Mouse (Mus musculus) limb, embryonic 12.5 days (tissue): ENCODE measurements around the gene Sft2d2. TPM values are rescaled to one million over a fixed set of nuclear protein-coding genes. Genes with fewer than 3 reads are reported as not detected.

Source experiments
- ATAC-seq: fragments of 200-750 bp; cut with Nextera tagmentation; 2 replicates; pipeline ENCODE4 v1.8.0; 2017; ENCODE audit warnings: low read depth, moderate TSS enrichment; ENCODE audit not compliant: insufficient number of reproducible peaks, insufficient read depth, low FRiP score, low TSS enrichment
- H3K27ac ChIP-seq: fragments of 300-500 bp; sonication (generic); 2 replicates; pipeline ENCODE4 v1.5.1; 2016; ENCODE audit warnings: mild to moderate bottlenecking, moderate library complexity
- H3K27me3 ChIP-seq: fragments of 300-500 bp; sonication (generic); 2 replicates; pipeline ENCODE4 v1.6.1; 2016; ENCODE audit warnings: mild to moderate bottlenecking, moderate library complexity
- H3K36me3 ChIP-seq: fragments of 300-500 bp; sonication (generic); 2 replicates; pipeline ENCODE4 v1.6.1; 2016; ENCODE audit warnings: mild to moderate bottlenecking, moderate library complexity
- H3K4me1 ChIP-seq: fragments of 300-500 bp; sonication (generic); replicated peaks from 2 replicates; pipeline ENCODE4 v1.6.1; 2016
- H3K4me2 ChIP-seq: fragments of 300-500 bp; sonication (generic); 2 replicates; pipeline ENCODE4 v1.6.1; 2016; ENCODE audit warnings: mild to moderate bottlenecking, moderate library complexity
- H3K4me3 ChIP-seq: fragments of 300-500 bp; sonication (generic); replicated peaks from 2 replicates; pipeline ENCODE4 v1.5.1; 2016; ENCODE audit warnings: mild to moderate bottlenecking
- H3K9ac ChIP-seq: fragments of 300-500 bp; sonication (generic); replicated peaks from 2 replicates; pipeline ENCODE4 v1.6.1; 2016; ENCODE audit warnings: mild to moderate bottlenecking, moderate library complexity
- H3K9me3 ChIP-seq: fragments of 300-500 bp; sonication (generic); 2 replicates; pipeline ENCODE4 v1.6.1; 2016; ENCODE audit warnings: mild to moderate bottlenecking, moderate library complexity
- WGBS: fragments of 180-500 bp; shearing (Covaris S2); methylation state at CpG from one replicate; pipeline ENCODE4 v1.1.7; 2016; 5-methylcytosine and 5-hydroxymethylcytosine counted together
- polyA plus RNA-seq: library from polyadenylated mRNA; unstranded; fragments of >200 nt; fragmentation: Nextera tagmentation; extraction: Ambion mirVana; gene quantifications from 2 replicates; pipeline ENCODE4 v1.2.1, GENCODE M21; 2016

The Sft2d2 gene
- polyA plus RNA-seq, 1 experiment from 2014 or later, result 16.8 TPM

DNA sequence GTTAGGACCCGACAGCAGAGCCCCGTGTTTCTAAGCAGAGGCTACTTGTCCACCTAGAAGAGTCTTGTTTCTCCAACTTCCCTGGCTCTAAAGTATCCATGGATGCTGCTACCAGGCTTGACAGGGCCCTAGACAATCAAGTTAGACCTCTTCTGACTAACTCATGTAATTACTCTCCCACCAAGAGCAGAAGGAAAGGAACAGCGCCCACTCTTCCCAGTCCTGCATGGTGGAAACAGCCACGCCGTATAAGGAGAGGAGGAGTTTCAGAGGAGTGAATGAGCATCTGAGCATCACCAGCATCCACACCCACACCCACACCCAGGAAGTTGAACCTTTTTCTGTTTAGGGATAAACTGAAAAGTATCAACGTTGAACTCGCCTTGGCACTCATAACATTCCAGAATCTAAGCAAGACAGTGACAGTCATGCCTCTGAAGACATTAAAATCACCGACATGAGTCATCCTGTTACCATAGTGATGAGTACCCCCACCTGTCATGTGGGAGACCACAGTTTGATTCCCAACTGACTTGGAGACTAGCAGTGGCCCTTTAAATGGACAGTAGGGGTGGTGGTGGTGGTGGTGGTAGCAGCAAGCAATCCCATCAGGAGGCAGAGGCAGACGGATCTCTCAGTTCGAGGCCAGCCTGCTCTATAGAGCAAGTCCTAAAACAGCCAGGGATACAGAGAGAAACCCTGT, 3.5 kb downstream of the Sft2d2 start:
- WGBS, result 89% methylated on average over 10 of the region's 10 CpGs
- H3K9ac ChIP-seq, result no peak overlapping the region
- H3K9me3 ChIP-seq, result no peaks in the 10 kb centered on the region
- no peak overlapping the region for H3K4me3 ChIP-seq
- peaks cover 9% of the 10 kb centered on the region for H3K36me3 ChIP-seq
- no peak overlapping the region for H3K27ac ChIP-seq
- H3K27me3 ChIP-seq, result no peaks in the 10 kb centered on the region
- peaks cover 12% of the 10 kb centered on the region for H3K4me1 ChIP-seq
- no peak overlapping the region for H3K4me2 ChIP-seq
- ATAC-seq, result no peak

DNA sequence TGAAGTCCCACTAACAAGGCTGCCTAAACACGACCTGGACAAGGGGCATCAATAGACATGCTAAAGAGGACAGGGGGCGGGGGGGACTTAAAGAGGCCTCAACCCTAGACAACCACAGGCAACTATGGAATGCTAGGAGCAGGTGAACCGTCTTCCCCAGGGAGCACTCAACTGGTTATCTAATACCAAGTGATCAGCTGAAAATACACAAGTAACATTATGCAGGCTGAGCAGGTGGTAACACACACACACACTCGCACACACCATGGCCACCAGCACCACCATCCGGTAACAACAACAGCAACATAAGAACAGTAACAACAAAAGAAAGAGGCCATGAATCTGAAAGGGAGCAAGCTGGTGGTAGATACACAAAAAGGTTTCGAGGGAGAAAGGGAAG, 4.2 kb downstream of the Sft2d2 start:
- H3K27ac ChIP-seq, result no peak overlapping the region
- H3K4me2 ChIP-seq, result no peak overlapping the region
- no peak overlapping the region for H3K9ac ChIP-seq
- 75% methylated on average over 6 of the region's 6 CpGs for WGBS
- no peaks in the 10 kb centered on the region for H3K9me3 ChIP-seq
- H3K36me3 ChIP-seq, result peaks cover 9% of the 10 kb centered on the region
- H3K27me3 ChIP-seq, result no peaks in the 10 kb centered on the region
- no peak for ATAC-seq
- no peak overlapping the region for H3K4me3 ChIP-seq
- H3K4me1 ChIP-seq, result peaks cover 12% of the 10 kb centered on the region

DNA sequence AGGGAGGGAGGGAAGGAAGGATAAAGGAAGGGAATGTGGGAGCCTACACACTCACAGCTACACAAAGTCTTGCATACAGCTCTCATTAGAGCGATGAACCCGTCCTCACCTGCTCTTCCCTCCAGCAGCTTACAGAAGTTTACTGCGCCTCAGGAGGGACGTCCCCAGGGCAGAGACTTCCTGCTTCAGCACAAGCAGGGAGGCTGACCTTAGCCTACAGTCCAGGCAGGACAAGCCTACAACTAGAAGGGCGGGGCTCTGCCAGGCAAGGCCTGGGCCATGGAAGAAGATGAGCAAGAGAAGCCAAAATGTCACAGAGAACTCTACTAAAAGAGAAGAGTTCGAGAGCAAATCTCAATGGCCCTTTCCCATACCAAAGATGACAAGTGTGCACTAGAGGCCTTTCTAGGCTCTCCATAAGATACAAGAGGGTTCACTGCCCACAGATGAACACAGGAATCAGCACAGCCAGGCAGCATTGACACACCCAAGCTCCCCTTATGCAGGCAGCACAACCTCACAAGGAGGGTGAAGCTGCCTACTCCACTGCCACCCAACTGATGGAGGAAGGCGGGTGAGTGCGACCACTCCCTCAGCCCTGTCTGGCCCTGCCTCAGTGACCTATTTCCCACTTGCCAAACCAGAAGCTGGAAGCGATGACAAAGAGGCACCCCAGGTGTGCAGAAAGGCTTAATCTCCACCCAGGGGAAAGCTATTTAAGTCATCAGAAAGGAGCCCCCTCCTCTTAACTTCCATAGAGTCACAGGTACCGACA, 5.2 kb downstream of the Sft2d2 start:
- no peak for ATAC-seq
- Histone ChIP-seq H3K36me3 (peaks cover 17% of the 10 kb centered on the region), H3K4me1 (0 out of 2 replicates have a peak, but pooled peaks cover 6% of the 10 kb centered on the region), H3K4me2 (no peak overlapping the region), H3K27me3 (no peaks in the 10 kb centered on the region), H3K27ac (no peak overlapping the region), H3K9me3 (no peaks in the 10 kb centered on the region), H3K9ac (no peak overlapping the region), H3K4me3 (no peak overlapping the region)
- 71% methylated on average over 10 of the region's 10 CpGs for WGBS

DNA sequence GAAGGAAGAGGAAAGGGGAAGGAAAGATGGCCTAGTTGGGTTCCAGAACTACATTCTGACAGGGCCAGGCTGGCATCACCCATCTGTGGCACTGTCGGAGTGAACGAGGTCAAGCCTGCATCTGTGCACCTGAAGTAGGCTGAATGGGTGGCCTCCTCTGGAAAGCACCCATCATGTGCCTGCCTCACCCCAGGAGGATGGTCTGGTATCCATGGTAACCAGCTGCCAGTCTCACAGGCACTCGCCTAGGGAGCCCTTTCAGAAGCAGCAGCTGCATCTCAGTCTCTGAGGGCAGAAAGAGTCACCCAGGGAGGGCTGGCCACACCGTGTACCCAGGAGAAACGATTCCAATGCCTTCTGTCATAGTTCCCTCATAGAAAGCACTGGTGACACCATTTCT, 6.9 kb downstream of the Sft2d2 start:
- no peak overlapping the region for H3K9ac ChIP-seq
- no peaks in the 10 kb centered on the region for H3K27me3 ChIP-seq
- H3K4me2 ChIP-seq, result no peak overlapping the region
- H3K4me1 ChIP-seq, result no peaks in the 10 kb centered on the region
- WGBS, result 68% methylated on average over 5 of the region's 5 CpGs
- no peak for ATAC-seq
- peaks cover 29% of the 10 kb centered on the region for H3K36me3 ChIP-seq
- no peaks in the 10 kb centered on the region for H3K9me3 ChIP-seq
- no peak overlapping the region for H3K27ac ChIP-seq
- H3K4me3 ChIP-seq, result no peak overlapping the region

DNA sequence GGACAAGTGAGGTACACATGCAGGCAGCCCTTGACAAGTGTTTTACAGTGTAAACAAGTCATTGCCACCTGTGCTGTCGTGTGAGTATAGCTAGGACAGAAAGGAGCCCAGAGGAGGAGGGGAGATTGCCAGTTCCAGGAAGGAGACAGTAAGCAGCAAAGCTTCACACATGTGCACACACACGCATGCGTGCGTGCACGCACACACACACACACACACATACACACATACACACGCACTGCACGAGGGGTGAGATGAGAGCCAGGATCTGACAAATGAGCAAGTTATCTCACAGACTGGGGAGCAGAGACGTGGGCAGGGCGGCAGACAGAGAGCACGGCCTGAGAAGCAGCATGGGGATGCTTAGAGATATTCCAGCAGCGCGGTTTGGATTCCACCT, 7.7 kb downstream of the Sft2d2 start:
- no peaks in the 10 kb centered on the region for H3K4me1 ChIP-seq
- no peak overlapping the region for H3K4me3 ChIP-seq
- H3K4me2 ChIP-seq, result no peak overlapping the region
- no peak for ATAC-seq
- WGBS, result 85% methylated on average over 12 of the region's 12 CpGs
- H3K27me3 ChIP-seq, result no peaks in the 10 kb centered on the region
- no peak overlapping the region for H3K27ac ChIP-seq
- no peaks in the 10 kb centered on the region for H3K9me3 ChIP-seq
- H3K36me3 ChIP-seq, result peaks cover 36% of the 10 kb centered on the region
- no peak overlapping the region for H3K9ac ChIP-seq

DNA sequence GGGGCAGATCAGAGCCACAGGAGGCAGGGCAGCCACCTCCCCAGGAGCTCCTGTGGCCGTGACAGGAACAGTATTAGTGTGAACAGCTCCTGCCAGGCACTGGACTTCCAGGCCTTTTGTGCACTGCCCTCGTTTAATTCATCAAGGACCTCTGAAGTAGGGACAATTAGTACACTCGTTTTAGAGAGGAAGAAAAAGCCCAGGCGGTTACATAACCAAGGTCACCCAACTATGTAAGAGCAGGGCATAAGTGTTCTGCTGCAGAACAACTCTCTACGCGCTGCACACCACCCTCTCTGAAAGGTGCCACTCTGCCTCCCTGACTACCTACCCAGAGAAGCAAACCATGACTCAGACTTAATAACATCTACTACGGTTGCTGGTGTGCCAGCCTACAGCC, 9.1 kb downstream of the Sft2d2 start:
- no peaks in the 10 kb centered on the region for H3K27me3 ChIP-seq
- no peak overlapping the region for H3K4me2 ChIP-seq
- no peak for ATAC-seq
- H3K36me3 ChIP-seq, result peaks cover 40% of the 10 kb centered on the region
- H3K9me3 ChIP-seq, result no peaks in the 10 kb centered on the region
- WGBS, result 67% methylated on average over 7 of the region's 7 CpGs
- H3K4me3 ChIP-seq, result no peak overlapping the region
- H3K4me1 ChIP-seq, result 0 out of 2 replicates have a peak, but pooled peaks cover 3% of the 10 kb centered on the region
- H3K9ac ChIP-seq, result no peak overlapping the region
- no peak overlapping the region for H3K27ac ChIP-seq

DNA sequence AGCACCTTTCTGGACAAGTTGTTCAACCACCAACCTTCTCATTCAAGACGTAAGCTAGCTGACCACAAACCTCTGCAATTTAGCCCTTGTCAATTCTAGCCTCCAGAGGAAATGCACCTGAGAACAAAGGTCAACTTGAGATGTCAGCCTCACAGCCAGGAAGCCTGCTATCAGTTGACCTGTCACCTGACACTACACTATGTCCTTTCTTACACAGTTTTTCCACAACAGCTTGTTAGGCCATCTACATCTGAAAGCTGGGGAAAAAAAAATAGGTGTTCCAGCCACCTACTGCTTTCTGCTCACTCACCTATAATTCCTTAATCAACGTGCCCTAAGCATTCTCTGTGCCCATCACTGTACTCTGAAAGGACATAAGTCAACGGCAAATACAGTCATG, 10.1 kb downstream of the Sft2d2 start:
- Histone ChIP-seq H3K4me1 (0 out of 2 replicates have a peak, but pooled peaks cover 3% of the 10 kb centered on the region), H3K4me2 (no peak overlapping the region), H3K36me3 (peaks cover 45% of the 10 kb centered on the region), H3K27me3 (no peaks in the 10 kb centered on the region), H3K4me3 (no peak overlapping the region), H3K9me3 (no peaks in the 10 kb centered on the region), H3K27ac (no peak overlapping the region), H3K9ac (no peak overlapping the region)
- 87% methylated on average over 3 of the region's 3 CpGs for WGBS
- no peak for ATAC-seq

DNA sequence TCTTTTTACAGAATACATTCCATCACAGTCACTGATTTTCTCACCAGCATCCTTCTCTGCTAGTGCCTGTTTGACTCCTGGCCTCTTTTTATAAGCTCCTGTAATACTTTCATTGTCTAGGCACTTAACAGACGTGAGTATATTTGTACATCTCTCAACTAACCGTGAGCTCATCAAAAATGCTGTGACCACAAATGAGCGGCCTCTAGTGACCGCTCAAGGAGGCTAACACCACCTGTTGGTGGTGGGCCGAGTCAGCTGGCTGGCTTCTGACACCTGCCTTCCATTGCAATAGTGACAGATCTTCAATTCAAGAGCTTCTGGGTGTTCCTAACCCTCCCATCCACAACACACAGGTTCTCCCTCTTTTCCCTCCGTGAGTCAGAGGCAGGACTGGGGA, 10.8 kb downstream of the Sft2d2 start:
- 72% methylated on average over 6 of the region's 6 CpGs for WGBS
- H3K9me3 ChIP-seq, result no peaks in the 10 kb centered on the region
- H3K4me3 ChIP-seq, result no peak overlapping the region
- peaks cover 51% of the 10 kb centered on the region for H3K36me3 ChIP-seq
- 0 out of 2 replicates have a peak, but pooled peaks cover 3% of the 10 kb centered on the region for H3K4me1 ChIP-seq
- no peak for ATAC-seq
- H3K27ac ChIP-seq, result no peak overlapping the region
- H3K4me2 ChIP-seq, result no peak overlapping the region
- no peaks in the 10 kb centered on the region for H3K27me3 ChIP-seq
- no peak overlapping the region for H3K9ac ChIP-seq

DNA sequence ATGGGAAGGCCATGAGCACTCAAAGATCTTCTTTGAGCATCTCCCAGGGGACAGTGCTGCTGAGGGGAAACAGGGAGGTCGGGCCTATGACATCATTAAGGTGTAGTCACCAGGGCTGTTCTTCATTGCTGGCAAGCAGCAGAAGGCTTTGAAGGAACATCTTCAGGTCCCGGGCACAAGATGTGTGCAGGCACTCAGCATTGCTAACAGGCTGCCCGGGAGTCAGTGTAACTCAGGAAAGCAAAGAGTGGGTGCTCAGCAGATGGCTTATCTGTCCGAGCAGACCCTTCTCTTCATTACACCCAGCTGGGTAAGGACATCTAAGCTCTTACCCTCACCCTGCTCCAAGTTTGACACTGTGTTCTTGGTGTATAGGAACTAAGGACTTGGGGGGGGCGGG, 14.9 kb downstream of the Sft2d2 start:
- Histone ChIP-seq H3K36me3 (peaks cover 54% of the 10 kb centered on the region), H3K4me2 (no peak overlapping the region), H3K9me3 (no peaks in the 10 kb centered on the region), H3K27me3 (no peaks in the 10 kb centered on the region), H3K9ac (no peak overlapping the region), H3K27ac (no peak overlapping the region), H3K4me3 (no peak overlapping the region), H3K4me1 (0 out of 2 replicates have a peak, but pooled peaks cover 3% of the 10 kb centered on the region)
- 88% methylated on average over 5 of the region's 5 CpGs for WGBS
- ATAC-seq, result no peak

DNA sequence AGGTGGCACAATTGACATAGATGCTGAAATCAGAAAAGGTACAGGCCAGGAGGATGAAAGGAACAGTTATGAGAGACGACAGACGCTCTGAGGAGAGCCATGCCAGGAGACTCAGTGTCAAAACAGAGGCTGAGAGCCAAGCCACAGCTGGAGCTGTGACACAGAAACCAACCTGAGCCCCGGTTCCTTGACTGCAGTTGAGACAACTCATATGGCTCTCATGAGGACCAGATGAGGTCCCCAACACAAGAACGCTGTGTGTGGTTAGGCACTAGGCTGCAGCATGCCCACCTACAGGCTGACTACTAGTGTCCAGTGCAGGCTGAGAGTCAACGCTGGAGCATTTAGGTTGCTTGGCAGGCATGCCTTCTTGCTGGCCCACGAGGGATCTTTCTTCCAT, 16.2 kb downstream of the Sft2d2 start:
- Histone ChIP-seq H3K9me3 (no peaks in the 10 kb centered on the region), H3K4me2 (no peak overlapping the region), H3K27ac (no peak overlapping the region), H3K27me3 (no peaks in the 10 kb centered on the region), H3K36me3 (peaks cover 43% of the 10 kb centered on the region), H3K4me3 (no peak overlapping the region), H3K4me1 (0 out of 2 replicates have a peak, but pooled peaks cover 3% of the 10 kb centered on the region), H3K9ac (no peak overlapping the region)
- no peak for ATAC-seq
- 80% methylated on average over 6 of the region's 6 CpGs for WGBS

DNA sequence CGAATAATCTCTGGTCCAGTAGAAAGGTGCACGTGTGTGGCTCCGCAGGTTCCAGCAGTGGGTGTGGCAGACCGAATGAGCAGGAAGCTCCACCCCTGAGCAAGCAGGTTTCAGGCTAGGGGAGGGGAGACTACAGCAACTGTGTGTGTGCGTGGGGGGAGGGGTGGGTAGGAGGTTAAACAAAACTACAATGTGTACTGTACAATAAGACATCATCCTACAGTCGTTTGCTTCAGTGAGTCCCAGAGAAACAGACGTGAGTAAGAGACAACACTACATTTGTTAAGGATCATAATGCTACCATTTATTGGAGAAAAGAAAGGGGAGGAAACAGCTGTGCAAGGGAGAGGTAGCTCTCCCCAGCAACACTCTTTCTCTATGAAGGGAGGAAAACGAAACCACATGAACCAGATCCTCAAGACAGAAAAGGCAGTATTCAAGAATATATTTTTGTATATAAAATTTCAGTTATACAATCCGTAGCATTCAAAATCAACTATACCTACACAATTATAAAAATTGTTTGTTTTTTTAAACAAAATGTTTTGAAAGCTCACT, 20.1 kb downstream of the Sft2d2 start:
- H3K36me3 ChIP-seq, result peaks cover 22% of the 10 kb centered on the region
- no peaks in the 10 kb centered on the region for H3K4me1 ChIP-seq
- WGBS, result 65% methylated on average over 9 of the region's 9 CpGs
- no peak for ATAC-seq
- no peak overlapping the region for H3K9ac ChIP-seq
- no peaks in the 10 kb centered on the region for H3K9me3 ChIP-seq
- no peaks in the 10 kb centered on the region for H3K27me3 ChIP-seq
- H3K4me3 ChIP-seq, result no peak overlapping the region
- H3K4me2 ChIP-seq, result no peak overlapping the region
- H3K27ac ChIP-seq, result no peak overlapping the region
